In genomic region chr5:140819594-140819993, GRCm38 (mm10) we compare ENCODE assay signal across 27 mouse cellular contexts. TPM values are rescaled to one million over a fixed set of nuclear protein-coding genes. Genes with fewer than 3 reads are reported as not detected.
A peak's percentile ranks its signal among the peaks of the same experiment; 100 is the strongest.
DNase-seq lines count a peak whose midpoint lies in the region; ATAC-seq and TF ChIP-seq lines count a peak whose summit lies in the region.
"Had no signal": no experiment of that assay in that cellular context is flagged by ENCODE, and none has a peak within 500 bp of the region (broad histone marks: within the 10 kb centered on the region; RNA-seq: fewer than 3 reads in every experiment).

No protein-coding gene starts in this region.

- no peak overlapping the region for H3K4me3 ChIP-seq in embryonic facial prominence, embryonic 13.5 days
- H3K4me3 ChIP-seq in embryonic facial prominence, embryonic 10.5 days, result no peak overlapping the region
- no peak overlapping the region for H3K4me3 ChIP-seq in midbrain, embryonic 14.5 days (replicated peaks; ENCODE audit: low read depth, low read length)
- no peak overlapping the region for H3K4me3 ChIP-seq in midbrain, embryonic 10.5 days
- H3K4me3 ChIP-seq in bone marrow macrophage, adult 2 months (ENCODE audit: insufficient read depth, low read length), result no peak overlapping the region
- no peak overlapping the region for H3K4me3 ChIP-seq in limb, embryonic 15.5 days
- H3K4me3 ChIP-seq: forebrain, embryonic 13.5 days; heart, embryonic 12.5 days; hindbrain, embryonic 10.5 days; midbrain, embryonic 12.5 days; neural tube, embryonic 15.5 days had no signal

- no peak overlapping the region for H3K4me2 ChIP-seq in embryonic facial prominence, embryonic 13.5 days
- no peak overlapping the region for H3K4me2 ChIP-seq in midbrain, embryonic 14.5 days (ENCODE audit: low read length)
- no peak overlapping the region for H3K4me2 ChIP-seq in limb, embryonic 15.5 days
- H3K4me2 ChIP-seq: forebrain, embryonic 13.5 days; heart, embryonic 12.5 days; midbrain, embryonic 12.5 days; neural tube, embryonic 15.5 days had no signal

- no peak overlapping the region for H3K9ac ChIP-seq in embryonic facial prominence, embryonic 13.5 days
- no peak overlapping the region for H3K9ac ChIP-seq in midbrain, embryonic 14.5 days (replicated peaks; ENCODE audit: low read length)
- H3K9ac ChIP-seq in limb, embryonic 15.5 days, result no peak overlapping the region
- H3K9ac ChIP-seq: forebrain, embryonic 13.5 days; heart, embryonic 12.5 days; midbrain, embryonic 12.5 days; neural tube, embryonic 15.5 days had no signal

- 0 out of 2 replicates have a peak overlapping the region, but pooled peaks have one; percentile 23 for H3K27ac ChIP-seq in embryonic facial prominence, embryonic 13.5 days
- no peak overlapping the region for H3K27ac ChIP-seq in embryonic facial prominence, embryonic 10.5 days (replicated peaks)
- H3K27ac ChIP-seq in midbrain, embryonic 14.5 days (replicated peaks; ENCODE audit: low read depth, low read length), result no peak overlapping the region
- no peak overlapping the region for H3K27ac ChIP-seq in midbrain, embryonic 10.5 days (replicated peaks)
- H3K27ac ChIP-seq in bone marrow macrophage, adult 2 months (ENCODE audit: insufficient read depth, low read depth, low read length), result peak overlapping the region; percentile 14; the same call in 1 of the 2 replicates
- peak overlapping the region; percentile 61 for H3K27ac ChIP-seq in limb, embryonic 15.5 days
- H3K27ac ChIP-seq: hindbrain, embryonic 10.5 days; midbrain, embryonic 12.5 days had no signal

- no peak for TF ChIP-seq CTCF in bone marrow macrophage, adult 2 months (IDR thresholded peaks at IDR 0.05; ENCODE audit: low read depth, low read length)

- no peak for TF ChIP-seq POLR2A in bone marrow macrophage, adult 2 months (IDR thresholded peaks at IDR 0.05; ENCODE audit: borderline replicate concordance, low read depth, low read length)

- intact Hi-C loops in left cerebral cortex, postnatal 36 days (cut with DNase I), result no loop called here

- DNase-seq in embryonic facial prominence, embryonic 10.5 days (ENCODE audit: low spot score), result no peak
- DNase-seq in midbrain, embryonic 14.5 days, result peak; percentile 61
- no peak for DNase-seq in midbrain, embryonic 10.5 days (ENCODE audit: low spot score)
- DNase-seq in frontal cortex, postnatal 25 days (ENCODE audit: low spot score in 2 of 2), result no peak
- DNase-seq in left cerebral cortex, postnatal 36 days (ENCODE audit: low spot score in 2 of 2), result no peak
- DNase-seq: B cell, adult 2 months; cerebellum, adult 8-10 months; cerebellum, postnatal 36 days; gastrocnemius, postnatal 14 days; heart, postnatal 10 days; kidney, adult 9 months; kidney, postnatal 14 days; liver; lung, postnatal 4 days; right cerebral cortex, postnatal 14 days had no signal

- H3K9me3 ChIP-seq in embryonic facial prominence, embryonic 13.5 days, result peaks cover 3% of the 10 kb centered on the region; the same call in 1 of the 2 replicates
- no peaks in the 10 kb centered on the region for H3K9me3 ChIP-seq in embryonic facial prominence, embryonic 10.5 days
- H3K9me3 ChIP-seq in midbrain, embryonic 14.5 days (ENCODE audit: control insufficient read depth, low read length), result no peaks in the 10 kb centered on the region
- no peaks in the 10 kb centered on the region for H3K9me3 ChIP-seq in midbrain, embryonic 10.5 days (replicated peaks)
- H3K9me3 ChIP-seq in limb, embryonic 15.5 days, result no peaks in the 10 kb centered on the region
- H3K9me3 ChIP-seq: forebrain, embryonic 13.5 days; G1E; heart, embryonic 12.5 days; hindbrain, embryonic 10.5 days; midbrain, embryonic 12.5 days; neural tube, embryonic 15.5 days had no signal

- no peaks in the 10 kb centered on the region for H3K27me3 ChIP-seq in embryonic facial prominence, embryonic 13.5 days
- H3K27me3 ChIP-seq in embryonic facial prominence, embryonic 10.5 days (replicated peaks; ENCODE audit: low read depth, poor library complexity, severe bottlenecking), result no peaks in the 10 kb centered on the region
- no peaks in the 10 kb centered on the region for H3K27me3 ChIP-seq in midbrain, embryonic 14.5 days (ENCODE audit: control insufficient read depth, insufficient read depth, low read length)
- no peaks in the 10 kb centered on the region for H3K27me3 ChIP-seq in midbrain, embryonic 10.5 days (ENCODE audit: low read depth, poor library complexity, severe bottlenecking)
- H3K27me3 ChIP-seq in limb, embryonic 15.5 days, result no peaks in the 10 kb centered on the region
- H3K27me3 ChIP-seq: CH12.LX; forebrain, embryonic 13.5 days; heart, embryonic 12.5 days; midbrain, embryonic 12.5 days; neural tube, embryonic 15.5 days had no signal

- 44% methylated on average over 4 of the region's 4 CpGs for WGBS in embryonic facial prominence, embryonic 13.5 days
- WGBS in embryonic facial prominence, embryonic 10.5 days, result 77% methylated on average over 4 of the region's 4 CpGs
- 49% methylated on average over 4 of the region's 4 CpGs for WGBS in midbrain, embryonic 14.5 days
- WGBS in midbrain, embryonic 10.5 days, result 85% methylated on average over 4 of the region's 4 CpGs
- WGBS in limb, embryonic 15.5 days, result 49% methylated on average over 4 of the region's 4 CpGs

- ATAC-seq in embryonic facial prominence, embryonic 13.5 days (ENCODE audit: insufficient number of reproducible peaks, insufficient read depth, low FRiP score, low TSS enrichment, low read depth), result no peak
- no peak for ATAC-seq in midbrain, embryonic 14.5 days (ENCODE audit: low FRiP score, low TSS enrichment)
- no peak for ATAC-seq in limb, embryonic 15.5 days (ENCODE audit: insufficient number of reproducible peaks, low FRiP score, low TSS enrichment, low read depth)
- ATAC-seq: forebrain, embryonic 13.5 days; hindbrain, postnatal 0 days; intestine, embryonic 16.5 days had no signal

- peaks cover 57% of the 10 kb centered on the region for H3K4me1 ChIP-seq in embryonic facial prominence, embryonic 13.5 days
- H3K4me1 ChIP-seq in embryonic facial prominence, embryonic 10.5 days, result peaks cover 34% of the 10 kb centered on the region
- H3K4me1 ChIP-seq in midbrain, embryonic 14.5 days (ENCODE audit: control insufficient read depth, insufficient read depth, low read length), result peaks cover 20% of the 10 kb centered on the region
- peaks cover 34% of the 10 kb centered on the region for H3K4me1 ChIP-seq in midbrain, embryonic 10.5 days
- peaks cover 93% of the 10 kb centered on the region for H3K4me1 ChIP-seq in bone marrow macrophage, adult 2 months (ENCODE audit: control insufficient read depth, insufficient read depth, low read length)
- peaks cover 35% of the 10 kb centered on the region for H3K4me1 ChIP-seq in limb, embryonic 15.5 days

- peaks cover 4% of the 10 kb centered on the region; the same call in 1 of the 2 replicates for H3K36me3 ChIP-seq in embryonic facial prominence, embryonic 13.5 days
- H3K36me3 ChIP-seq in embryonic facial prominence, embryonic 10.5 days (replicated peaks), result peaks cover 14% of the 10 kb centered on the region
- H3K36me3 ChIP-seq in midbrain, embryonic 14.5 days (ENCODE audit: control insufficient read depth, insufficient read depth, low read length), result no peaks in the 10 kb centered on the region
- peaks cover 17% of the 10 kb centered on the region for H3K36me3 ChIP-seq in midbrain, embryonic 10.5 days
- H3K36me3 ChIP-seq in limb, embryonic 15.5 days, result no peaks in the 10 kb centered on the region; the same call in 1 of the 2 replicates
- H3K36me3 ChIP-seq: heart, embryonic 12.5 days; neural tube, embryonic 15.5 days had no signal

RNA-seq across cellular contexts. Expression of gene Gna12, which starts 10.6 kb away (rescaled TPM):
- polyA plus RNA-seq in embryonic facial prominence, embryonic 13.5 days (2015; fragmentation: Nextera tagmentation; extraction: Ambion mirVana), result 9.3 and 14.3 TPM in 2 replicates
- 11.4 and 14.1 TPM in 2 replicates for polyA plus RNA-seq in embryonic facial prominence, embryonic 10.5 days (2016; fragmentation: Nextera tagmentation; extraction: Ambion mirVana)
- polyA plus RNA-seq in midbrain, embryonic 14.5 days (2014; fragmentation: Nextera tagmentation; extraction: Ambion mirVana), result 21.6 and 22.5 TPM in 2 replicates
- polyA plus RNA-seq in midbrain, embryonic 10.5 days (2016; fragmentation: Nextera tagmentation; extraction: Ambion mirVana), result 7.7 and 8.0 TPM in 2 replicates
- polyA plus RNA-seq in bone marrow macrophage, adult 2 months (2012; ENCODE audit: insufficient read depth, insufficient read length, missing spikeins), result 147 and 173 TPM in 2 replicates
- polyA plus RNA-seq in limb, embryonic 15.5 days (2015; fragmentation: Nextera tagmentation; extraction: Ambion mirVana), result 19.1 and 24.3 TPM in 2 replicates
- 10 to 100 TPM; 67.4 to 86.6 TPM for total RNA-seq in left cerebral cortex, postnatal 36 days (2021)

Comparison
In these comparisons a context has a peak if more than half of its experiments do, and no peak if none do; other contexts are left out.
1. H3K27ac ChIP-seq: peak in embryonic facial prominence, embryonic 13.5 days (single experiment), bone marrow macrophage, adult 2 months (single experiment) and limb, embryonic 15.5 days (single experiment); none in embryonic facial prominence, embryonic 10.5 days (single experiment), midbrain, embryonic 14.5 days (single experiment) and midbrain, embryonic 10.5 days (single experiment).